Mouse (Mus musculus): Measurements from ENCODE around the gene Pcnx4.

- TF ChIP-seq POLR2A (IDR thresholded peaks at IDR 0.05; ENCODE audit: extremely low read depth, insufficient read depth, low read length) (no peak), CTCF (IDR thresholded peaks at IDR 0.05; ENCODE audit: extremely low read depth, insufficient read depth, low read length) (no peak)
Measured at GRCm38 (mm10) chr12:72538571-72538970, 2.4 kb downstream of the Pcnx4 start.

All from cortical plate, adult 2 months (tissue).